Mouse (Mus musculus) right cerebral cortex, adult 18-20 months (tissue): ENCODE measurements around the gene Hist2h2aa1.
"Not testable (repeated sequence)": the region's sequence is repeated elsewhere in the genome, so short reads cannot be mapped to it uniquely, and the experiment has no call there.

Source experiments
- DNase-seq: peaks from one replicate; pipeline ENCODE4 v3.0.0; 2022; ENCODE audit warnings: mixed read lengths

Hist2h2aa1 gene

GRCm38 (mm10) chr3:96230910-96231757 is 14.2 kb upstream of the Hist2h2aa1 start:
- DNase-seq = no peak

DNA sequence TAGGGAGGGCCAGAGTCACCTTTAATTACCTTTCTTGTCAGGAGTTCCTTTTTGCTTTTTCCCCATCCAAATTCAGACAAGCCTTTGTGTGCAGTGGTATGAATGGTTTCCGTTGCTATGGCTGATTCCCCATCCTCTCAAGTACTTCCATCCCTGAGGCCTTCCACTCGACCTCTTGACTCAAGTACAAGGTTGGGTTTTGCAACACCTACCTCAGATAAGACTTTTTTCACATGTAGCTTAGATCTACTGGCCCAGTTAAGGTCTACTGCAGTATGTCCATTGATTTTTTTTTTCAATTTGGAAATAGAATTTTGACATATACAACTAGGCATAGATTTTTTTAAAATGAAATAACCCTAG is 13.6 kb upstream of the Hist2h2aa1 start:
- DNase-seq = no peak

DNA sequence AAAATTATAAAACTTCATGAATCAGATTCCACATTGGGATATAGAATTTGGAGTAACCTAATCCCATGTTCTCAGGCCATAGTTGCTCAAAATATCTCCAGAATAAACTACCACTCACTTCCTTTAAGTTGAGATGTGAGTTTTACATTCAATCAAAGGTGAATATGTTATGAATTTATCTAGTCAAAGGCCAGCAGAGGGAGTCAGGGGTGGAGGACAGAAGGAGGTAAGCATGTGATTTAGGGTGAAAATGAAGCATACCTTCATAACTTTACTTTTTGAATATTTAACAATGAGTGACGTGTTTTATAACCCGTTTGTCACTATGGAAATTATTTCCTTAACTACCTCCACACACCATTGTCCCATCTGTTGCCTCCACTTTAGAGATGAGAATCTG is 10.4 kb upstream of the Hist2h2aa1 start:
- no peak for DNase-seq

DNA sequence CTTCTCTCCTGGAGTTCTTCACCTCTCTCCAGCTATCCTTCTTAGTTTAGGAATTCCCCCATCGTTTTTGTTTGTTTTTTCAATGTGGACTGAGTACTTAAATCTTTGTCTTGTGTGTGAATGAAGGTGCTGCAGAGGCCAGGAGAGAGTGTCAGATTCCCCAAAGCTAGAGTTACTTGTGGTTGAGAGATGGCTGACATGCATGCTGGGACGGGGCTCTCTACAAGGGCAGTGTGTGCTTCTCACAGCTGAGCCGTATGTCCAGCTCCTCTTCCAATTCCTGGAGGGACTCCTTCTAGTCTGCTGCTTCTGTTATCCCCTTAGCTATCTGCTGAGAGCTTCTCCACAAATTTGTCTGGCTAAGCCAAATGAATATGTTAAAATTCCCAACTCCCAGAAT is 9.5 kb upstream of the Hist2h2aa1 start:
- DNase-seq = no peak

DNA sequence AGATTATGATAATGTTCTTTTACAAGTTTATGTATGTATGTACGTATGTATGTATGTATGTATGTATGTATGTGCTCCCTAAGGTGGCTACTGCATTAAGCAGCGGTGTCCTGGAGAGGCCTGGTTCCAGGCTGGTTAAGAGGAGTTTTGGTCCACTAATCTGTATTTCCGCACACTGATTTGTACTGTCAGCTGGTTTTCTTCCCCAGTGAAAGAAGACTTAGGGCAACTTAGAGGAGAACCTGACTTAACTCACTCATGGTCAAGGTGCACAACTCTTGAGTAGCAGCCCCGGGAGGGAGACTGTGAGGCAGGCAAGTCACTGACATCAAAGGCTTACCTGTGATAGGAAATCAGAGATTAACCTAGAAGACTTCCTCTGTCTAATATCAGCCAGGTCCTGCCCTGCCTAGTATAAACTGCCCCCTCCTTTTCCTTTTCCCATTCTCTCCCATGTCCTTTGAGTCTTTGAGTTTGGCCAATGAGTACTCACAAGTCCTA is 8.4 kb upstream of the Hist2h2aa1 start:
- DNase-seq = no peak

DNA sequence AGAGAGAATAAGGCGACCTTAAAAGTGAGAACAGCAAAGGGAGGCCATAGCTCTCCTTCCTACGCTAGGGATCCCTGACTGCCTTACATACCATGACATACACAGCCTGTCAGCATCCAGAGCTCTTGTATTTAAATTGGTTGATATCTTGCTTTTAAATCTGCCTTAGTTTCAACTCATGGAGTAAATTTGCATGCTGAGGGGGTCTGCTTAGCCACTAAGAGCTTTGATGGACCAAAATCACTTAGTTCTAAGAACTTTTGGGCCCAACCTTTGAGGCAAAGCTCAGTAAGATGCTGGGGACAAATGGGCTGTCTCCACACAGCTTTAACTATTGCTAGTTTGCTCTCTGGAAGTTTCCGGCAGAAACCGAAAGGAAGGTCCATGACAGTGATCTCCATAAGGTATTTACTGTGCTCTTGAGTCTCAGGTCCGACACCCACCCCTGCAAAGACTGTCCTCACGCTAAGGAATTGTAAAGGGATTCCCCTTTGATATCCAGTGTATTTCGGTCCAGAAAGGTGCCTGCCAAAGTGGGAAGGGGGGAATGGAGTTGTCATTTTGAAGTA is 7.9 kb upstream of the Hist2h2aa1 start:
- DNase-seq = no peak

GRCm38 (mm10) chr3:96237904-96238511 is 7.3 kb upstream of the Hist2h2aa1 start:
- no peak for DNase-seq

- DNase-seq = peak; percentile 33
Measured at GRCm38 (mm10) chr3:96238954-96239793, 6.1 kb upstream of the Hist2h2aa1 start, which contains the start of gene Hist2h3c2. Gene Hist2h3c2 (minus strand): TSS chr3:96239127.

GRCm38 (mm10) chr3:96239949-96240798 is 5.1 kb upstream of the Hist2h2aa1 start, which contains the start of gene Hist2h2aa2:
Gene Hist2h2aa2 (minus strand): TSS chr3:96240276.
- DNase-seq = peak; percentile 96

DNA sequence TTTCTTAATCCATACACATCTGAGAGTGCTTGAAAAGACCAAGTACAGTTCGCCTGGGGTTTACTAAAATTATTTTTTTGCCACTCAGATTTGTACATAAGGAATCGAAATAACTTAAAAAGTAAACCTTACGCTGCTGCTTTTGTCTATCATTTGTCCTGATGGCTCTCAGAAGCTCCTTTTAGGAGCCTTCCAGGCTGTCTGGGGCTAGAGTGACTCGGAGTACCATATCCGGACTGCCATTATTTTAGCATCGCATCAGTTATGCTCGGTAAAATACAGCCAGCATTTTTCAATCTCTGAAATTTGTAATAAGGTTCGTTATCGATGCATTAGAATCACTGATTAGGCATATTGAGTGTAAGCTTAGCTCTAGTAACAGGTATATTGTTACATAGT is 4.5 kb upstream of the Hist2h2aa1 start:
- no peak for DNase-seq

GRCm38 (mm10) chr3:96243921-96244572 is 1.2 kb upstream of the Hist2h2aa1 start:
- no peak for DNase-seq

- not testable (repeated sequence) for DNase-seq
Measured at GRCm38 (mm10) chr3:96246018-96246417, 721 bp downstream of the Hist2h2aa1 start.

DNA sequence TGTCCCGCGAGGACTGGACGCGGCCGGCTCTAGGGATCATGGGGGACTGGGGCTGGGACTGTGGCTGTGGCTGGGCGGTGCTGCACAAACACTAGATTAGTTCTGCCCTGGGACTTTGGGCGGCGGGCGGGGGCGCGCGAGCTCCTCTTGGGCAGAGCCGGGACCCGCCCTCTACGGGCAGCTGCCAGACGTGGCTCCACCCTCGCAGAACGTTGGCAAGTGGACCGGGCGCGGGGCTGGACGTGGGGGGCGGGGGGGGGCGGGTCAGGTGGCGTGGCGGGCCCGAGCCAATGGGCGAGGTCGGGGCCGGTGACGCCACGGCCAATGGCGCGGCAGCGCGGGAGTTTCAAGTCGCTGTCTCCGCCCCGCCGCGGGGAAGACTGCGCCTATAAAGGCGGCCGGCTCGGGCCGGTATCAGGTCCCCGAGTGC is 1.1 kb downstream of the Hist2h2aa1 start, which contains the start of gene Hist2h3c1:
Gene Hist2h3c1, plus strand, starts transcription at position 259 of the 430 bp plus-strand sequence.
- DNase-seq = not testable (repeated sequence)

- DNase-seq = no peak
Measured at GRCm38 (mm10) chr3:96247356-96248140, 2.3 kb downstream of the Hist2h2aa1 start.

DNA sequence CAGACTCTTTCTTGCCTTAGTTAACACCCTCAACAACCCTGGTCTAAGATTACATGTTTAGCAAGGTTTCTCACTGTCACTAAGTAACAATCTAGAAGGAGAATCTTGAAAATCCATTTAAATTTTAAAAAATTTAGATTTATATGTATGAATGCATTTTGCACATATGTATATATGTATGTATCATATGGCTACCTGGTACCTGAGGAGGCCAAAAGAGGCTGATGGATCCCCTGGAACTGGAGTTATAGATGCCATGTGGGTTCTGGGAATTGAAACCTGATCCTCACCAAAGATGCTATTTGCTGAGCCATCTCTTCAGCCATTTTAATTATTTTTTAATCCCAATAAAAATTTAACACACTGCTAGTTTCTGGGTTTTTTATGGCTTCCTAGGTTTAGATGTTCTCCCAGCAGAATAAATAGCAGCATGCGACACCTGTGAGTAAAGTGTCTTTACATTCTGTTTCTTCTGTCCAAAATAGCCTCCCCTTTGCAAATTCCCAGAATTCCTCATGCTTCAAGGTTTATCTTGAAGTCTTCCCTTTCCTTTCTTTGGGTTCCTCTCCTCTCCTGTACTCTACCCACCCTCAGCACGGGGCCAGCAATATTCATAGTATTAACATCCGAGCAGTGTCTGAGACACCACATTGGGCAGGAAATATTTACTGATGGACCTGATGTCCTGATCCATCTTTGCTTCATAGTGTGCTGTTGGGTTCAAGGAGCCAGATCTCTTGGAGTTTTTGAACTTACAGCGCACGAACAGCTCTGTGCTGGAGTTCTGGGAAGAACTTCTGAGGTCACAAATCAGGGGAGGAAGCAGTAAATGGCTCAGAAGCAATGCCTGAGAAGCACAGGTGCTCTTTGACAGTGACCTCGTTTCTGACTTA is 3.1 kb downstream of the Hist2h2aa1 start:
- DNase-seq = no peak

DNA sequence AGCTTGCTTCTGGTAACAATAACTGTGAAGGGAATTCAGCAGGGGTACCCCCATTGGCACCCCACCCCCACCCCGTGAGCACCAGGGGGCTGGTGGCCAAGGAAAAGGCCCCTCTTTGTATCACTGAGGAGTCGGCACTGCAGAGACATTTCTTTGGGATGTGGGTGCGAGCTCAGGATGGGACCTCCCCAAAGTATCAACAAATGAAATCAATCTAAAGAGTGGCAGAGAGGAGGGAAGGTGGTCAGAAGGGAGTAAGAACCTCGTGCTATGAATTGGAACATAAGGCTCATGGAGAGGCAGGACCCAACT is 3.7 kb downstream of the Hist2h2aa1 start:
- no peak for DNase-seq

DNA sequence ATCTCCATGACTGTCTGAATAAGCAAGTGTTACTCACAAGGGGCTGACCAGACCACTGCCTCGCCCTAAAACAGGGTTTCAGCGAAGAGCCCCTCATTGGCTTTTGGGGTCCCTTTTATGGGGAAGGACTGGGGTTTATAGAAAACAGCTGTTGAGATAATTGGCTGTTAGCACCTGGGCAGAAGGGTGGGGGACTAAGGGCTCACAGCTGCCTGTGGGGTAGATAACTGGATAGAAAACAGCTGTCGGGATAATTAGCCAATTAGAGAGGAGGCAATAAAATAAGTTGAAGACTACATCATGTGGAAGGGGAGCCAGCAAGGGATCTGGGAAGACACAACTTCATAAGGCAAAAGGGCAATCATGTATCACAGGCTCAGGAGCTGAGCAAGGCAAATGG is 5.6 kb downstream of the Hist2h2aa1 start:
- DNase-seq = no peak

- no peak for DNase-seq
Measured at GRCm38 (mm10) chr3:96251787-96252186, 6.5 kb downstream of the Hist2h2aa1 start.

DNA sequence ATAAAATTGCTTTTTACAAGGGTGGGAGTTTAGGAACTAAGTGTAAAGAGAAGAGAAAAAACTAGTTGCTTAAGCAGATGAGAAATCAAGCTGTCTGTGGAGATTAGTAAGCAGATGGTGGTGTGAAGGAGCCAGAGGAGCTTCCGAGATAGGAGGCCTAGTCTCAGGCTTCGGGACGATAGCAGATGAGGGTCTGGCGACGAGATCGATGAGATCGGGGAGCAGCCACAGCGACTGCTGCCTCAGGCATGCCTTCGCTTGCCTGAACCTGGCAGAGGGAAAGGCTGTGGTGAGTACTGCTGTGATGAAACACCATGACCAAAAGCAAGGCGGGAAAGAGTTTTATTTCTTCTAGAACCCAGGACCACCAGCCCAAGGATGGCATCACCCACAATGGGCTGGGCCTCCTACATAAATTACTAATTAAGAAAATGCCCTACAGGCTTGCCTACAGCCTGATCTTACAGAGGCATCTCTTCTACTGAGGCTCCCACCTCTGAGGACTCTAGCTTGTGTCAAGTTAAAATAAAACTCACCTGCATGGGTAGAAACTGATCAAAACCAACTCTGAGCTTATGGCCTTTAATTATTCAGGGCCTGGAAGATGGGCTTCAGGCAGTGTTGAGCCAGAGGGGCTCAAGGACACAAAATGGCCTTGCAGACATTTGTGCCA is 9.5 kb downstream of the Hist2h2aa1 start:
- DNase-seq = no peak
